Mouse (Mus musculus): ENCODE measurements around the gene Mmel1. TPM values are rescaled to one million over a fixed set of nuclear protein-coding genes. Genes with fewer than 3 reads are reported as not detected.

Mmel1 gene
- polyA plus RNA-seq (2014; fragmentation: Illumina TruSeq; extraction: RNeasy Lipid Tissue Mini Kit (QIAGEN cat#74804); ENCODE audit: low read depth, low replicate concordance), result not detected

GRCm38 (mm10) chr4:154869440-154869839 is at the start of gene Mmel1:
TSS of gene Mmel1 (plus strand) at chr4:154869585.

GRCm38 (mm10) chr4:154837170-154837569 is 32.2 kb upstream of the Mmel1 start, which contains the start of gene Ttc34:
TSS of gene Ttc34 (plus strand) at chr4:154837459.

GRCm38 (mm10) chr4:154898506-154899446 is 29.4 kb downstream of the Mmel1 start, which contains the start of gene Fam213b:
TSS of gene Fam213b (minus strand) at chr4:154899135.

GRCm38 (mm10) chr4:154928395-154929087 is 59.2 kb downstream of the Mmel1 start, which contains the start of gene Tnfrsf14:
TSS of gene Tnfrsf14 (minus strand) at chr4:154928563.

Other genes starting within 250 kb of the Mmel1 start
- gene Prdm16, start 232.7 kb upstream of the Mmel1 start, polyA plus RNA-seq (2014; fragmentation: Illumina TruSeq; extraction: RNeasy Lipid Tissue Mini Kit (QIAGEN cat#74804); ENCODE audit: low read depth, low replicate concordance), result 1.7 TPM
- not detected for gene Actrt2, start 201.7 kb upstream of the Mmel1 start, polyA plus RNA-seq (2014; fragmentation: Illumina TruSeq; extraction: RNeasy Lipid Tissue Mini Kit (QIAGEN cat#74804); ENCODE audit: low read depth, low replicate concordance)
- not detected for gene Ttc34, start 32.1 kb upstream of the Mmel1 start, polyA plus RNA-seq (2014; fragmentation: Illumina TruSeq; extraction: RNeasy Lipid Tissue Mini Kit (QIAGEN cat#74804); ENCODE audit: low read depth, low replicate concordance)
- not detected for gene Fam213b, start 29.6 kb downstream of the Mmel1 start, polyA plus RNA-seq (2014; fragmentation: Illumina TruSeq; extraction: RNeasy Lipid Tissue Mini Kit (QIAGEN cat#74804); ENCODE audit: low read depth, low replicate concordance)
- 1.1 TPM for gene Tnfrsf14, start 59.0 kb downstream of the Mmel1 start, polyA plus RNA-seq (2014; fragmentation: Illumina TruSeq; extraction: RNeasy Lipid Tissue Mini Kit (QIAGEN cat#74804); ENCODE audit: low read depth, low replicate concordance)
- gene Hes5, start 91.3 kb downstream of the Mmel1 start, polyA plus RNA-seq (2014; fragmentation: Illumina TruSeq; extraction: RNeasy Lipid Tissue Mini Kit (QIAGEN cat#74804); ENCODE audit: low read depth, low replicate concordance), result not detected
- 4.2 TPM for gene Pank4, start 94.5 kb downstream of the Mmel1 start, polyA plus RNA-seq (2014; fragmentation: Illumina TruSeq; extraction: RNeasy Lipid Tissue Mini Kit (QIAGEN cat#74804); ENCODE audit: low read depth, low replicate concordance)
- 2.7 TPM for gene Plch2, start 187.2 kb downstream of the Mmel1 start, polyA plus RNA-seq (2014; fragmentation: Illumina TruSeq; extraction: RNeasy Lipid Tissue Mini Kit (QIAGEN cat#74804); ENCODE audit: low read depth, low replicate concordance)
- 2.3 TPM for gene Pex10, start 197.4 kb downstream of the Mmel1 start, polyA plus RNA-seq (2014; fragmentation: Illumina TruSeq; extraction: RNeasy Lipid Tissue Mini Kit (QIAGEN cat#74804); ENCODE audit: low read depth, low replicate concordance)
- gene Rer1, start 216.8 kb downstream of the Mmel1 start, polyA plus RNA-seq (2014; fragmentation: Illumina TruSeq; extraction: RNeasy Lipid Tissue Mini Kit (QIAGEN cat#74804); ENCODE audit: low read depth, low replicate concordance), result 226 TPM
- 2.0 TPM for gene Morn1, start 217.0 kb downstream of the Mmel1 start, polyA plus RNA-seq (2014; fragmentation: Illumina TruSeq; extraction: RNeasy Lipid Tissue Mini Kit (QIAGEN cat#74804); ENCODE audit: low read depth, low replicate concordance)